Mouse (Mus musculus) hindbrain, embryonic 15.5 days (tissue): Measurements from ENCODE around the gene Ccdc155. TPM values are rescaled to one million over a fixed set of nuclear protein-coding genes. Genes with fewer than 3 reads are reported as not detected.
A peak's percentile ranks its signal among the peaks of the same experiment; 100 is the strongest.

Experiments
- ATAC-seq: fragments of 200-750 bp; cut with Nextera tagmentation; 2 replicates; pipeline ENCODE4 v1.8.0; 2017; ENCODE audit warnings: low read depth, moderate number of reproducible peaks, moderate TSS enrichment; ENCODE audit not compliant: low FRiP score
- H3K27ac ChIP-seq: fragments of 300-500 bp; sonication (generic); replicated peaks from 2 replicates; pipeline ENCODE4 v1.5.1; 2015; ENCODE audit warnings: mild to moderate bottlenecking, inconsistent platforms
- H3K27me3 ChIP-seq: fragments of 300-500 bp; sonication (generic); 2 replicates; pipeline ENCODE4 v1.6.1; 2015; ENCODE audit warnings: control low read depth, inconsistent platforms
- H3K36me3 ChIP-seq: fragments of 300-500 bp; sonication (generic); 2 replicates; pipeline ENCODE4 v1.6.1; 2015; ENCODE audit warnings: control low read depth, inconsistent platforms
- H3K4me1 ChIP-seq: fragments of 300-500 bp; sonication (generic); replicated peaks from 2 replicates; pipeline ENCODE4 v1.6.1; 2015; ENCODE audit warnings: control low read depth, inconsistent platforms
- H3K4me2 ChIP-seq: fragments of 300-500 bp; sonication (generic); 2 replicates; pipeline ENCODE4 v1.6.1; 2015; ENCODE audit warnings: moderate library complexity, mild to moderate bottlenecking, inconsistent platforms
- H3K4me3 ChIP-seq: fragments of 300-500 bp; sonication (generic); 2 replicates; pipeline ENCODE4 v1.5.1; 2015; ENCODE audit warnings: mild to moderate bottlenecking, inconsistent platforms
- H3K9ac ChIP-seq: fragments of 300-500 bp; sonication (generic); 2 replicates; pipeline ENCODE4 v1.6.1; 2015; ENCODE audit warnings: inconsistent platforms
- H3K9me3 ChIP-seq: fragments of 300-500 bp; sonication (generic); 2 replicates; pipeline ENCODE4 v1.6.1; 2016; ENCODE audit warnings: control low read depth, inconsistent platforms
- WGBS: fragments of 180-500 bp; shearing (Covaris S2); methylation state at CpG from one replicate; pipeline ENCODE4 v1.1.7; 2015; 5-methylcytosine and 5-hydroxymethylcytosine counted together
- polyA plus RNA-seq: library from polyadenylated mRNA; unstranded; fragments of >200 nt; fragmentation: Nextera tagmentation; extraction: Ambion mirVana; gene quantifications from 2 replicates; pipeline ENCODE4 v1.2.1, GENCODE M21; 2015

Gene Ccdc155
- polyA plus RNA-seq, 1 experiment from 2014 or later, result 0.57 TPM

DNA sequence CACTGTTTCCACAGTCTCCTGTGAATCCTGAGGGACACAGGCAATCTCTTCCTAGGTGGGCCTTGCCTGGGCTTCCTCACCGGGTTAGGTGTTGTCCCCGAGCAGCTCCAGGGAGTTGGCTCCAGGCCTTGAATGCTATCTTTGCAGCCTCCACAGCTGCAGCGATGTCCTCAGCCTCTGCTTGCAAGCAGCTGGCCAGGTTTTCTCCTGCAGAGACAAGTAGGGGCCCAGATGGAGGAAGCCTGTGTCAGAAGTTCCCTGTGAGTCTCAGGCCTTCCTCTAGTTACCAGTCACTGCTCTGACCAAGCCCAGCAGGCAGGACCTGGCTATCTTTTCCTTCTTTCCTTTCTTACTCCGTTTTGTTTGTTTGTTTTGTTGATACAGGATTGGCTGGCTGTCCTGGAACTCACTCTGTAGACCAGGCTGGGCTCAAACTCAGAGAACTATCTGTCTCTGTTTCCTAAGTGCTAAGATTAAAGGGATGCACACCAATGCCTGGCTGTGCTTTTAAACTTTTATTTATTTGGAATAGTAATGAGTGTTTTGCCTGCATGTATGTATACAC is 56.1 kb downstream of the Ccdc155 start:
- WGBS, result 73% methylated on average over 4 of the region's 4 CpGs
- Histone ChIP-seq H3K4me2 (no peak overlapping the region), H3K27ac (no peak overlapping the region), H3K9me3 (no peaks in the 10 kb centered on the region), H3K27me3 (no peaks in the 10 kb centered on the region), H3K4me1 (peaks cover 4% of the 10 kb centered on the region), H3K9ac (no peak overlapping the region), H3K4me3 (no peak overlapping the region), H3K36me3 (0 out of 2 replicates have a peak, but pooled peaks cover 2% of the 10 kb centered on the region)
- ATAC-seq, result no peak

DNA sequence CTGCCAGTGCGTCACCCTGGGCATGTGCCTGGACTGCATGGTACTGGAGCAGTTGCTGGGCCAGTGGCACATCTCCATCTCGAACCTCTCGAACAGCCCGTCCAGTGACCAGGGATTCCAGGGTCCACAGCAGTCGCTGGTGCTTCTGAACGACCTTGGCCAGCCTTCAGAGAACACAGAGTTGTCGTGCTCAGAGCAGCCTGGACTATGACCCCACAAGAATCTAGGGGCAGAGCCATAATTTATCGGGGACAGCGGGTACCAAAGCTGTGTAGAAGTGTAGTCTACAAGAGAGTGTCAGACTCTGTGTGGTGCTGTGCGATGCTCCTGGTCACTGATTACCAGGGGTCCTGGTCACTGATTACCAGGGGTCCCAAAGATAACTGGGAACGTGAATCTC is 56.8 kb downstream of the Ccdc155 start:
- Histone ChIP-seq H3K4me1 (no peaks in the 10 kb centered on the region), H3K36me3 (0 out of 2 replicates have a peak, but pooled peaks cover 2% of the 10 kb centered on the region), H3K4me2 (no peak overlapping the region), H3K4me3 (no peak overlapping the region), H3K27me3 (no peaks in the 10 kb centered on the region), H3K9ac (no peak overlapping the region), H3K9me3 (no peaks in the 10 kb centered on the region), H3K27ac (no peak overlapping the region)
- 85% methylated on average over 11 of the region's 11 CpGs for WGBS
- no peak for ATAC-seq

DNA sequence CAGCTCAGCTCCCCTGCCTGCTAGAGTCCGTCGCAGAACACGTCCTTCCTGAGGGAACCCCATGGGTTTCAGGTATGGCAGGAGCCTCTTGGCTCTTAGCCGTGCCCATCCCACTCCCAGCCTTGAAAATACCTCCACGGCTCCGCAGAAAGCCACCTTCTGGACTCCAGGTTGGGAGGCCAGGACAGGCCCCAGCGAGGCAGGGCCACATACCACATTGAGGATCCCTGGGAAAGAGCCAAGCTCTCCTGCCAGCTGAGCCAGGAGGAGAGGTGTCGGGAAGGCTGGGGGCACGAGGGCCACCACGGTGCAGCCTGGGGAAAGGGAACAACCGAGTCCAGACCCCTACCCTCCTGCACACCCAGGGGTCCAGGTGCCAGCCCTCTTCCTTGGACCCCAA is 57.4 kb downstream of the Ccdc155 start:
- no peak overlapping the region for H3K4me3 ChIP-seq
- no peaks in the 10 kb centered on the region for H3K4me1 ChIP-seq
- no peaks in the 10 kb centered on the region for H3K9me3 ChIP-seq
- H3K9ac ChIP-seq, result no peak overlapping the region
- H3K36me3 ChIP-seq, result 0 out of 2 replicates have a peak, but pooled peaks cover 2% of the 10 kb centered on the region
- no peak overlapping the region for H3K27ac ChIP-seq
- ATAC-seq, result no peak
- no peaks in the 10 kb centered on the region for H3K27me3 ChIP-seq
- H3K4me2 ChIP-seq, result no peak overlapping the region
- WGBS, result 93% methylated on average over 11 of the region's 11 CpGs

DNA sequence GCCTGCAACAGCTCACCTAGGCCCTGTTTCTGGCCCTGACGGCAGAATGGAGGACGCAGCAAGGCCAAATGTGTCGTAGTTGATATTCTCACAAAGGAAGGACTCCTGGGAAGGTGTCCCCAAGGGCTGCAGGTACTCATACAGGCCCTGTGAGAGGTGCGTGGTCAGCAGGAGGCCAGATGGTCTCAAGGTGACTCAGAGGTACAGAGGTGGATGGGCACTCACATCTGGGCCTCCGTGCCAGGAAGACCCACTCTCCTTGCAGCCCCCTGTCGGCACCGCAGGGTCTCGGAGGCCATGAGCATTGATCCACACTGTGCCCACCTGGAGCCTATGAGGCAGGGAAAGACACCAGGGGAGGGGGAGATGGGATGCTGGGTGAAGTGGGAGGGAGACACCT is 59.2 kb downstream of the Ccdc155 start:
- Histone ChIP-seq H3K27ac (no peak overlapping the region), H3K4me3 (no peak overlapping the region), H3K9me3 (no peaks in the 10 kb centered on the region), H3K4me2 (no peak overlapping the region), H3K36me3 (0 out of 2 replicates have a peak, but pooled peaks cover 2% of the 10 kb centered on the region), H3K27me3 (no peaks in the 10 kb centered on the region), H3K4me1 (no peaks in the 10 kb centered on the region), H3K9ac (no peak overlapping the region)
- no peak for ATAC-seq
- WGBS, result 95% methylated on average over 8 of the region's 8 CpGs

DNA sequence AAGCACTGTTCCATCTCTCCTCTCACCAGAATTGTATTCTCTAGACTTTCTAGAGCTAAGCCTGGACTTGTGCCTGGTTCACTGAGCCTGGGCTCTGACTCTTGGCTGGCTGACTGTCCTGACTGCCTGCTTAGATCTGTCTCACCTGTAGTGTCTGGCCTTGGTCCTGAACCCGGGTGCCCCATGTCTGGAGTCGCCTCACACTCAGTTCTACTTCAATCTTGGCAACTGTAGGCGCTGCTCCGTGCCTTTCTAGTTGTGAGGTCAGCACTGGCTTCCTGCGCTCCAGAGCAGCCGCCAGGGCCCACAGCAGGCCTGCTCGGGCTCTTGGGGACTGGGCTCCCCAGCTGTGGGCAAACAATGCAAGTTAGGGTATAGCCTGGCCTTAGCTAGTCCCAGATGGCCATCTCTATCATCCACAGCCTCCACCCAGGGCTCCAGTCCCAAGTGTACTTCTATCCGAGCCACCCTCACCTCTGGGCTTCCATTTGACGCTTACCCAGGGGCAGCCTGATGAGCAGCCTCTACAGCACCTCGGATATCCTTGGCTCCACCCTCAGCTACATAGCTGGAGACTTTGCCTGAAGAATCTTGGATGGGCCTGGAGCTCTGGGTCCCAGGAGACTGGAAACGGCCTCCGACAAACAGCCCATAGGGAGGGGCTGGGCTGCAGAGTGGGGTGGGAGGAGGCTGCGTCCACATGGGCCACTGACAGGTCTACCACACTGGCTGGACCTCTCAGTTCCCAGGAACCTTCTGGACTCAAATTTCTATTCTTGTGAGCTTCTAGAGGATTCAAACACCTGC is 60.1 kb downstream of the Ccdc155 start:
- Histone ChIP-seq H3K27me3 (no peaks in the 10 kb centered on the region), H3K27ac (no peak overlapping the region), H3K4me1 (no peaks in the 10 kb centered on the region), H3K9me3 (no peaks in the 10 kb centered on the region), H3K36me3 (0 out of 2 replicates have a peak, but pooled peaks cover 2% of the 10 kb centered on the region), H3K9ac (no peak overlapping the region), H3K4me3 (no peak overlapping the region), H3K4me2 (no peak overlapping the region)
- no peak for ATAC-seq
- WGBS, result 87% methylated on average over 13 of the region's 13 CpGs

DNA sequence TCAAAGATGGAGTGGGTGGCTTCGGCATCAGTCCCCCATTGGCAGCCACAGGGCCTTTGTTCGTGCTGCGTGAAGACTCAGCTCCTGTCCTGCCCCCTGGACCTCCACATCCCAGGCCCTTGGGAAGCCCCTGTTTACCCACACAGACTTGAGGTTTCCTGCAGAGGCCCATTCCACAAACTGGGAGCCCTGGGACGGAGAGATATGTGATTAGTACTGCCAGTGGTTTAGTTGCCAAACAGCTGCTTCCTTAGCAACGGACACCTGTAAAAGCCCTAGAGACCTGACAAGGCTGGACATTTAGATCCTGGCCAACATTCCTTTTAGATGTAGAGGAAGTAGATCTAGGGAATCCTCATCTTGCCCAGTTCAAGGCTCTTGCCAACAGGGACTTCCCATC is 62.8 kb downstream of the Ccdc155 start:
- no peak for ATAC-seq
- no peak overlapping the region for H3K4me3 ChIP-seq
- H3K9ac ChIP-seq, result no peak overlapping the region
- WGBS, result 90% methylated on average over 5 of the region's 5 CpGs
- H3K9me3 ChIP-seq, result no peaks in the 10 kb centered on the region
- H3K36me3 ChIP-seq, result 0 out of 2 replicates have a peak, but pooled peaks cover 2% of the 10 kb centered on the region
- no peak overlapping the region for H3K27ac ChIP-seq
- H3K4me2 ChIP-seq, result no peak overlapping the region
- H3K27me3 ChIP-seq, result peaks cover 6% of the 10 kb centered on the region; the same call in 1 of the 2 replicates
- no peaks in the 10 kb centered on the region for H3K4me1 ChIP-seq

DNA sequence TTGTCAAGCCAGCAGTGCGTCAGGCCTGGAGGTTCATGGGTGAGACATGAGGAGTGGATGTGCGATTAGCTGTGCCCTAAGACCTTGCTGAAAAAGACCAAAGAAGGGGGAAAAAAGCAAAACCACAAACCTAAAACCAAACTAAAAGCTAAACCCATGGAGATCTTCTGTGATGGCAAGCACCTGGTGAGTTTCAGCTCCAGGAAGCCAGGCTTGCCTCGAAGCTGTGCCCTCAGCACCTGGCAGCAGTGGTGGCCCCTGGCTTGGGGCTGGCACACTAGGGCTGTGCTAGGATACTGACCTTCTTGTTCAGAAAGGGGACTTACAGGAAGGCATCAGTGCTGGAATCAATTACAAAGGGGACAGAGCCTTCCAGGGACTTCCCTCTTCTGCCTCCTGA is 63.4 kb downstream of the Ccdc155 start:
- 0 out of 2 replicates have a peak, but pooled peaks cover 2% of the 10 kb centered on the region for H3K36me3 ChIP-seq
- peaks cover 2% of the 10 kb centered on the region; the same call in 1 of the 2 replicates for H3K4me1 ChIP-seq
- H3K4me2 ChIP-seq, result no peak overlapping the region
- H3K4me3 ChIP-seq, result no peak overlapping the region
- WGBS, result 79% methylated on average over 3 of the region's 3 CpGs
- peaks cover 6% of the 10 kb centered on the region; the same call in 1 of the 2 replicates for H3K27me3 ChIP-seq
- no peak overlapping the region for H3K9ac ChIP-seq
- H3K9me3 ChIP-seq, result no peaks in the 10 kb centered on the region
- no peak for ATAC-seq
- H3K27ac ChIP-seq, result no peak overlapping the region

DNA sequence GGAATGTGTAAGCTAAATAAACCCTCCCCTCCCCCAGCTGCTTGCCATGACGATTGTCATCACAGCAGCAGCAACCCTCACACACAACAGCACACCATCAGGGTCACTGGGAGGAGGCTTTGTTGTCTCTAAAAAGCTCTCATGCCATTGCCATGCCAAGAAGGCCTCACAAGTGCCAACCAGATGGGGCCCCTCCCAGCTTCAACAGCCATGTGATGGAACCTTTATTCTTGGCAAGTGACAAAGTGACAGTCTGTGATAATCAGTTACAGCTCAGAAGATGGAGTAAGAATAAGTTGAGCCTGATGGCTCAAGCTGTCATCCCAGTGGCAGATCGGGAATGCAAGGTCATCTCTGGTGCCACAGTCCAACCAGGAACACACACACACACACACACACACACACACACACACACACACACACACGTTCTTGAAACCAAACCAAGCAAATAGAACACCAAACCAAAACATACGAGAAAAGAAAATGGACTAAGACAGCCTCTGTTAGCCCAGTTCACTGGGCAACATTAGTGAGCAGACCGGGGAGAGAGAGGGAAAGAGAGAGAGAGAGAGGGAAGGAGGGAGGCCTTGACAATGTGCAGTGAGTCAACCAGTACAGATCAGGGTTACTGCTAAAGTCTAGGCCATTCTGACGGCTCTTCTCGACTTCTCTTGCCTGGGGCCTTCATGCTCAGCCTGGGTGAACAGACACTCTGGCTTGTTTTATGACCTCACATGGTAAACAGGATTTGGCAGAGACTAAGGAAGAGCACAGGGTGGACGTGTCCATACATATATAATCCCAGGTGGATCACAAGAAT is 64.6 kb downstream of the Ccdc155 start:
- peaks cover 6% of the 10 kb centered on the region; the same call in 1 of the 2 replicates for H3K27me3 ChIP-seq
- peaks cover 9% of the 10 kb centered on the region for H3K4me1 ChIP-seq
- H3K9me3 ChIP-seq, result no peaks in the 10 kb centered on the region
- no peak overlapping the region for H3K4me2 ChIP-seq
- H3K4me3 ChIP-seq, result no peak overlapping the region
- H3K36me3 ChIP-seq, result 0 out of 2 replicates have a peak, but pooled peaks cover 2% of the 10 kb centered on the region
- ATAC-seq, result no peak
- WGBS, result 90% methylated on average over 8 of the region's 8 CpGs
- no peak overlapping the region for H3K27ac ChIP-seq
- no peak overlapping the region for H3K9ac ChIP-seq

DNA sequence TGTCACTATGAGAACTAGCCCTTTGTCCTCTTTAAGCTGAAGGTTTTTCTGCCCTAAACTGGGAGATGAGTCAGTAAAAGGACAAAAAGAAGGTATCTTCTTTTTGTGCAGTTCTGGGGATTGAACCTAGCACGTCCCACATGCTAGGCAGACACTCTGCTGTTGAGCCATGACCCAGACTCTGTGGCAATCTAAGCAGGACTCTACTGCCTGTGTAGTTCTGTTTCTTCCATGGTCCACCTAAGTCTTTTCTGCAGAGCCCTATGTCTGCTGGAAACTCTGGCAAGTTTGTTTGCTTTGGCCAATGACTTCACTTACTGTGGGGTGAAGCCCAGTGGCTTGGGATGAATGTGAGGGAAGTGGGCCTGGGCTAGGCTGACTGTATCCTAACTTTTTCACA is 66.3 kb downstream of the Ccdc155 start:
- Histone ChIP-seq H3K27me3 (peaks cover 9% of the 10 kb centered on the region; the same call in 1 of the 2 replicates), H3K4me2 (no peak overlapping the region), H3K27ac (no peak overlapping the region), H3K9me3 (no peaks in the 10 kb centered on the region), H3K4me3 (no peak overlapping the region), H3K36me3 (no peaks in the 10 kb centered on the region), H3K4me1 (peaks cover 9% of the 10 kb centered on the region), H3K9ac (no peak overlapping the region)
- ATAC-seq, result no peak
- 68% methylated on average over 1 of the region's 1 CpGs for WGBS

DNA sequence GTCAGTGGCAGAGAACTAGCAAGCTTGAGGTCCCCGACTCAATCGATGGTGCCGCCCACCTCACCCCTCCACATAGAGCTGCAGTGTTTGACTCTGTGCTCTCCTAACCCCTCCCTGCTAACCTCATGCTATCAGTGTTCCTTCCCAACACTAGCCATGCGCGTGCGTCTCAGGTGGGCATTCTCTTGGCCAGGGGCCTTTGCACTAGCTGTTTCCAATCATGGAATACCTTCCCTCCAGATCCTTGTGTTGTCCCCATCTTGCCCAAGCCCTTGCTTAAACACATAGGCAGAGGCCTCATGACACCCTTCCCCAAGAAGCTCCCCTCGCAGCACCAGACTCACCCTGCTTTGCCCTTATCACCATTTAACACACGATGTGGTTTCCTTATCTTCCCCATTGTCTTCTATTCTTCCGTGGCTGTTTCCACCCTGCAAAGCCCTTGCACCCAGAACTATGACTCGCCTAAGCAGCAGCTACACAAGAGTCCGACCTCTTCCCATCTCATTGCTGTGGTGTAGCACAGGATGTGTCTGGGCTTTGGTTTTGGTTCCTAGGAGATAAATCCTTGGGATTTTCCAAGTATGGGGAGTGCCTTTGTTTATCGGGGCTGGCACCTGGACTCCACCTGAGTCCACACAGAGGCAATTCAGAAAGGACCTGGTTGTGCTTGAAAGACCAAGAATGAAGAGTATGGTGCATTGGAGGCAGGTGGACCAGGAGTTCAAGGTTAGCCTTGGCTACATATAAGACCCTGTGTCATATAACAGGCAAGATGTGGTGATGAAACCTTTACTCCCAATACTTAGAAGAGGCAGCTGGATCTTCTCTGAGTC is 67.3 kb downstream of the Ccdc155 start:
- no peak for ATAC-seq
- Histone ChIP-seq H3K4me2 (no peak overlapping the region), H3K27me3 (peaks cover 9% of the 10 kb centered on the region; the same call in 1 of the 2 replicates), H3K9ac (no peak overlapping the region), H3K36me3 (no peaks in the 10 kb centered on the region), H3K9me3 (no peaks in the 10 kb centered on the region), H3K4me3 (no peak overlapping the region), H3K4me1 (peaks cover 9% of the 10 kb centered on the region), H3K27ac (no peak overlapping the region)
- 83% methylated on average over 12 of the region's 12 CpGs for WGBS

DNA sequence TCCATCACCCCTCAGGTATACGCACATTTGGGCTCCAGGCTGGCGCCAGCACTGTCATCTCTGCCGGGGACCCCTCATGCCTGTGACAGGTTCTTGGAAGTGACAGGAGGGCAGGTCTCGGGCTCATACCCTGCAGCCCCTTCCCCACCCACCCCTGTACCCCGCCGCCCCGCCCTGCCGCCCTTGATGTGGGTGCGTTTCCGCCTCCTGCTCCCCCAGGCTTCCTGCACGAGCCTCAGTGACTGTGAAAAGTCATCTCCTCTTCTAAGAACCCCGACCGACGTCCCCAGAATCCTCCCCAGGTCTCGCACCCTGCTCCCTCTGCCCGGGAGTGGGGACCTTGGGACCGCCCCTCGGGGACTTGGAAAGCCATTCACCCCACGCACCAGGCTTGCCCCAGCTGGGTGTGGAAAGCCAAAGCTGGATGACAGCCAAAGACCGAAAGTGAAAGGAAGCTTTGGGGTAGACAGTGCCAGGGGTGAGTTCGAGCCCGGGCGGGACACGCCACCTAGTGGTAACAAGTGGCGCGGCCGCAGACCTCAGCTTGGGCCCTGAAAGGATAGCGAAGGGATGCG is 68.6 kb downstream of the Ccdc155 start, which contains the start of the genes Gm45713 and Flt3l:
Gm45713 (minus strand) TSS at position 239 of the 575 bp plus-strand sequence.
Flt3l (minus strand) TSS at position 440 of the 575 bp plus-strand sequence.
- H3K27ac ChIP-seq, result no peak within 1 kb of the TSS
- ATAC-seq, result peak; percentile 79

More for the DNA sequence above, 68.6 kb downstream of the Ccdc155 start, which contains the start of the genes Gm45713 and Flt3l:
- peak within 1 kb of the TSS; percentile 47 for H3K4me3 ChIP-seq
- peaks cover 9% of the 10 kb centered on the region; the same call in 1 of the 2 replicates for H3K27me3 ChIP-seq
- no peaks in the 10 kb centered on the region for H3K9me3 ChIP-seq
- peak within 1 kb of the TSS; percentile 51 for H3K9ac ChIP-seq
- peak within 1 kb of the TSS; percentile 83 for H3K4me2 ChIP-seq
- H3K4me1 ChIP-seq, result peaks cover 9% of the 10 kb centered on the region
- 2% methylated on average over 29 of the region's 29 CpGs for WGBS
- no peaks in the 10 kb centered on the region for H3K36me3 ChIP-seq
